Mouse (Mus musculus) lung, embryonic 16.5 days (tissue): Measurements from ENCODE around the gene Lrrn2. TPM values are rescaled to one million over a fixed set of nuclear protein-coding genes. Genes with fewer than 3 reads are reported as not detected.

ENCODE experiments used
- ATAC-seq: fragments of 200-750 bp; cut with Nextera tagmentation; 2 replicates; pipeline ENCODE4 v1.8.0; 2017; ENCODE audit warnings: low read depth, mild to moderate bottlenecking, moderate library complexity
- H3K27ac ChIP-seq: fragments of 300-500 bp; sonication (generic); 2 replicates; pipeline ENCODE4 v1.5.1; 2014; ENCODE audit warnings: mild to moderate bottlenecking, control low read depth, low read length
- H3K27me3 ChIP-seq: fragments of 300-500 bp; sonication (generic); 2 replicates; pipeline ENCODE4 v1.6.1; 2014; ENCODE audit warnings: low read depth, low read length, mixed read lengths; ENCODE audit not compliant: control insufficient read depth, insufficient read depth
- H3K36me3 ChIP-seq: fragments of 300-500 bp; sonication (generic); 2 replicates; pipeline ENCODE4 v1.6.1; 2014; ENCODE audit warnings: low read length; ENCODE audit not compliant: control insufficient read depth, insufficient read depth
- H3K4me1 ChIP-seq: fragments of 300-500 bp; sonication (generic); replicated peaks from 2 replicates; pipeline ENCODE4 v1.6.1; 2014; ENCODE audit warnings: low read length, mixed read lengths; ENCODE audit not compliant: control insufficient read depth, insufficient read depth
- H3K4me2 ChIP-seq: fragments of 300-500 bp; sonication (generic); 2 replicates; pipeline ENCODE4 v1.6.1; 2014; ENCODE audit warnings: low read depth, low read length, control low read depth
- H3K4me3 ChIP-seq: fragments of 300-500 bp; sonication (generic); 2 replicates; pipeline ENCODE4 v1.5.1; 2014; ENCODE audit warnings: mild to moderate bottlenecking, low read length, control low read depth
- H3K9ac ChIP-seq: fragments of 300-500 bp; sonication (generic); 2 replicates; pipeline ENCODE4 v1.6.1; 2014; ENCODE audit warnings: low read length, control low read depth
- H3K9me3 ChIP-seq: fragments of 300-500 bp; sonication (generic); 2 replicates; pipeline ENCODE4 v1.6.1; 2016; ENCODE audit warnings: low read length; ENCODE audit not compliant: control insufficient read depth
- WGBS: fragments of 180-500 bp; shearing (Covaris S2); extraction: QIAGEN DNeasy Blood & Tissue Kit; methylation state at CpG from one replicate; pipeline ENCODE4 v1.1.7; 2014; 5-methylcytosine and 5-hydroxymethylcytosine counted together
- polyA plus RNA-seq: library from polyadenylated mRNA; unstranded; fragments of >200 nt; fragmentation: Nextera tagmentation; extraction: Ambion mirVana; gene quantifications from 2 replicates; pipeline ENCODE4 v1.2.1, GENCODE M21; 2015

The Lrrn2 gene
- polyA plus RNA-seq, 1 experiment from 2014 or later, result 3.3 TPM

DNA sequence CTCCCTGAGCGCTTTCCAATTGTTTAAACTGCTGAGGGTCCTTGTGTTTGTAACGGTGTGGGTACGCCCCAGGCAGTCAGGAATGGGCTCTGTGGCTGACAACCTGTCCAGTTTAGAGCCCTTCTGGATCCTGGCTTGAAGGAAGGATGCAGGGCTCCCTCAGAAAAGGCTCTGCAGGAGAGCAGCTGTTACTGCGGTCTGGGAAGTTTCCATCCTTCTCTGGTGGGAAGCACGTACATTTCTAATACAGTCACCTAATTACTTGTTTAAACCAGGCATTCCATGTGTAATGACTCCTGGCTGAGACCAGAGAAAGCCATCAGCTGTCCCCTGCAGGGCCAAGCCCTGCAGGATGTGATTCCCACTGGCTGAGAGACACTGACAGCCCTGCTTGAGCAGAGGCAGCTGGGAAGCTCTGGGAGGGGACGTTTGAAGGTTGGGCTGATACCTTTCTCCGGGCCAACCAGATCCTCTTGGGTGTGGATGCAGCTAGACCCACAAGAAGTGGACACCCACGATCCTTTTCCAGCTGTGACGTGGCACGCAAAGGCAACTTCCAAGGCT lies 38.1 kb downstream of the Lrrn2 start:
- no peak overlapping the region for H3K27ac ChIP-seq
- no peaks in the 10 kb centered on the region for H3K27me3 ChIP-seq
- H3K4me2 ChIP-seq, result no peak overlapping the region
- H3K4me1 ChIP-seq, result peaks cover 4% of the 10 kb centered on the region; the same call in 1 of the 2 replicates
- no peak overlapping the region for H3K4me3 ChIP-seq
- ATAC-seq, result peak; percentile 69
- H3K9me3 ChIP-seq, result no peaks in the 10 kb centered on the region
- no peak overlapping the region for H3K9ac ChIP-seq
- 15% methylated on average over 10 of the region's 10 CpGs for whole genome bisulfite sequencing
- H3K36me3 ChIP-seq, result no peaks in the 10 kb centered on the region

DNA sequence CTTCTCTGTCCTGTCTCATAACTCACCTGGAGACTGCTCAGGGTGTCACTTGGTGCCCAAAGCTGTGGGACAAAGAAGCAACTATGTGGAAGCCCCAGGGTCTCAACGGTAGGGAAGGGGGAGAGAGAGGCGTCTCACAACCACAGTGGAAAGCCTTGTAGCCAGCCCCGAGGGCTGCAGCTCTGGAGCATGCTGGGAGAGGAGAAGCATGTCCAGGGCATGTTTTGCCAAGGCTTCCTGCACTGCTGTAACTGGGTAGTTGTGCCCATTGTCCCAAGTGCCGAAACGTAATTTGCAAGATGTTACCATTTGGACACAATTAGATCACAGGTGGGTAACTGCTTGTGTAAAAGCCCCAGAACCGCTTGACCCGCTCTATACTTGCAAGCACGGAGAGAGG lies 39.2 kb downstream of the Lrrn2 start:
- Histone ChIP-seq H3K9me3 (no peaks in the 10 kb centered on the region), H3K4me1 (peaks cover 4% of the 10 kb centered on the region; the same call in 1 of the 2 replicates), H3K4me2 (no peak overlapping the region), H3K4me3 (no peak overlapping the region), H3K27ac (no peak overlapping the region), H3K36me3 (no peaks in the 10 kb centered on the region), H3K27me3 (no peaks in the 10 kb centered on the region), H3K9ac (no peak overlapping the region)
- 80% methylated on average over 8 of the region's 8 CpGs for WGBS
- ATAC-seq, result no peak

DNA sequence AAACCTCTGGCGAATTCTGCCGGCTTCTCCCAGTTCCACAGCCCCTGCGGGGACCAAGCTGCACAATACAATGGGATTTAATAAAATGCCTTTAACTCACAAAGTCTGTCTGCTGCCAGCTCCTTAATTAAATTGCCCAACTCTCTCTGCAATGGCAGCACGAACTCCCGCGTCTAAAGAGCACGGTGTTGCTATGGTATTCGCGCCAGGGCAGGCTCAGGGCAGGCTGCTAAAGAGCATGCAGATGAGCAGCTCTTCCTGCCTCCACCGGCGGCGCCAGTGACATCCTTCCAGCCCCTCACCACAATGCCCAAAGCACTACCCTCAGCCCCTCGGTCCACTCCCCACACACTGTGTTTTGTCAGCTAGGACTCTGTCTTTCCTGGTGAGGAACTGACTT lies 41.0 kb downstream of the Lrrn2 start:
- peak overlapping the region; percentile 10; the same call in 1 of the 2 replicates for H3K4me2 ChIP-seq
- 13% methylated on average over 13 of the region's 13 CpGs for WGBS
- ATAC-seq, result peak; percentile 10; the same call in 1 of the 2 replicates
- H3K4me1 ChIP-seq, result peaks cover 4% of the 10 kb centered on the region; the same call in 1 of the 2 replicates
- no peaks in the 10 kb centered on the region for H3K36me3 ChIP-seq
- H3K9me3 ChIP-seq, result no peaks in the 10 kb centered on the region
- H3K27me3 ChIP-seq, result no peaks in the 10 kb centered on the region
- H3K27ac ChIP-seq, result no peak overlapping the region
- no peak overlapping the region for H3K4me3 ChIP-seq
- H3K9ac ChIP-seq, result no peak overlapping the region

DNA sequence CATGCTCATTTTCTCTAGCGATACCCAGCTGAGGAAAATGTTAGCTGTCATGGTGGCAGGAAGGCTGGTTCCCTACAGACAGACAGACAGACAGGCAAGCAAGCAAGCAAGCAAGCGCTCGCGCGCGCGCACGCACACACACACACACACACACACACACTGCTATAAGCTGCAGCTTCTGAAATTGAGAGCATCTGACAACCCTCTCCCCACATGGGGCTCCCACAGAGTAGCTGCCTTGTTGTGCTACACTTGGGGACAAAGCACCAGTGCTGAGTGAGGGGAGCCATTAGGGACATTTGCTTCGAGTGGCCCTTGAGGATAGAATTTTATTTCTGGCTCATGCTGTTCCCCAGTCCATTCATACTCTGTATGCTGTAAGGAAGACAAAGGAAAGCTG lies 42.2 kb downstream of the Lrrn2 start:
- Histone ChIP-seq H3K4me3 (no peak overlapping the region), H3K9me3 (no peaks in the 10 kb centered on the region), H3K4me2 (no peak overlapping the region), H3K36me3 (no peaks in the 10 kb centered on the region), H3K9ac (no peak overlapping the region), H3K27me3 (no peaks in the 10 kb centered on the region), H3K27ac (no peak overlapping the region), H3K4me1 (peaks cover 4% of the 10 kb centered on the region; the same call in 1 of the 2 replicates)
- ATAC-seq, result no peak
- 90% methylated on average over 9 of the region's 9 CpGs for WGBS

DNA sequence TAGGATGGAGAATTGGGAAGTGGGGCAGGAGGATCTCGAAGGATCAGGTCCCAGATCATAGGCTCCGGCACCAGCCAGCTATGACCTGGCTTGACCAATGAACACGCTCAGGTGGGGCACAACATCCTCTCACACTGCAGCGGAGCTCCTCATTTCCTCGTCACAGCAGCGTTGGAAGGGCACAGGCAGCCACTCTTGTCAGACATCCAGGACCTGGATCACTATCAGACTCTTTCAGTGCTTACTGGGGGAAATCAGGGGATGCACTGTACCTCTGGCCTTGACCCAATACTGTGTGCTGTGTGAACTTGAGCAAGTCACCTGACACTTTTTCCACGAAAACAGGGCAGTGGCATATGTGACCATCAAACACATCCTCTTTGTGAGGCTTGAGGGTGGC lies 45.2 kb downstream of the Lrrn2 start:
- Histone ChIP-seq H3K9ac (no peak overlapping the region), H3K4me2 (no peak overlapping the region), H3K4me1 (no peaks in the 10 kb centered on the region), H3K27me3 (no peaks in the 10 kb centered on the region), H3K36me3 (no peaks in the 10 kb centered on the region), H3K27ac (no peak overlapping the region), H3K9me3 (no peaks in the 10 kb centered on the region), H3K4me3 (no peak overlapping the region)
- 74% methylated on average over 7 of the region's 7 CpGs for WGBS
- no peak for ATAC-seq

DNA sequence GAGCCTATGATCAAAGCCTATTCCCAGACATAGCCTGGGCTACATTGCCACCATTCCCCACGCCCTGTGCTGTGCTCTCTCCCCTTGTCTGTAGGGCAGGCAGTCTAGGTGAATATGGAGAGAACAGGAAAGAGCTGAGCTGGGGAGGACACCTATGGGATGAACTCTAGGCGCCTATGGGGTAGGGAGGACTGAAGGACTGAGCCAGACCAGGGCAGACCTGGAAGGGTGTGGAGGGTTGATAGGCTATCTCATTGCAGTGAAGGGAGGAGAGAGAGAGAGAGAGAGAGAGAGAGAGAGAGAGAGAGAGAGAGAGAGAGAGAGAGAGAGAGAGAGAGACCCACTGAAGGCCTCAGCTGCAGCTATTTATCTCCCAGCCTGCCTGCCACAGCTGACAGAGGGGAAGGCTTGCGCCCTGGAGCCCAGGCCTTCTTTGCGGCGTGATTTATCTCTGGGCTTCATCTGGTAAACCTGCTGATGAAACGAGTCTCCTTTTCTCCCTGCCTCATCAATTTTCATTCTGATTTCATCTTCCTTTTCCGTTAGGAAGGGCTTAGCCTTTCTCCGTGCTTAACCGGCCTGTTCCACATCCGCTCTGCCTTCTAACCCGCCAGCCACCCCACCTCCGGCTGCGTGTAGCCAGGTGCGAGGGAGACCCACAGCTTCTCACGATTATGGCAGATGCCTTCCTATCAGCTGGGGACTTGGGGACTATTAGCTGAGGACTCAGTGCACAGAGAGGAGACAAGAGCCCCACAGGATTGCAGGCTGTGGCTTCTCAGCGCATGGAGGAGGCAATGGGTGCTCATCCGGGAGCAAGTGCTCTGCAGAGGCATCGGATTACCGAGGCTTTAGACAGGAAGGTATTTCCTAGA lies 48.2 kb downstream of the Lrrn2 start:
- H3K4me2 ChIP-seq, result no peak overlapping the region
- whole genome bisulfite sequencing, result 36% methylated on average over 19 of the region's 19 CpGs

DNA sequence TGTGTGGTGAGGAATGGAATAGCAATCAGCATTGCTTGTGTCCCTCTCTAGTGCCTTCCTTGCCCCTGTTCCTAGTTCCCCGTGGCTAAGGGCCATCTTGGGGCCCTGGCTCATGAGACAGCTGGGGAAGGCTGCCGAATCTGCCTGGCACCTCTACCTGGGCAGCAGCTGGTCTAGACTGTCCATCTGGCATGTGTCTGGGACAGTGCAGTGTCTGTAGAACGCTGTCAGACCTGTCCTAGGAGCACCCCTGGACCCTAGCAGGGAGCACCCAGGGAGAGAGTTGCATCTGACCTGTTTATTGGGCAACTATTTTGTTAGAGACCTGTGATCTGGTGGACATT lies 48.8 kb downstream of the Lrrn2 start:
- WGBS, result 50% methylated on average over 3 of the region's 3 CpGs
- no peak for ATAC-seq
- Histone ChIP-seq H3K27me3 (no peaks in the 10 kb centered on the region), H3K36me3 (no peaks in the 10 kb centered on the region), H3K9ac (no peak overlapping the region), H3K9me3 (no peaks in the 10 kb centered on the region), H3K27ac (no peak overlapping the region), H3K4me1 (no peaks in the 10 kb centered on the region), H3K4me3 (no peak overlapping the region), H3K4me2 (no peak overlapping the region)

More for the DNA sequence above, 48.2 kb downstream of the Lrrn2 start:
- H3K27me3 ChIP-seq, result no peaks in the 10 kb centered on the region
- H3K4me3 ChIP-seq, result no peak overlapping the region
- H3K9me3 ChIP-seq, result no peaks in the 10 kb centered on the region
- no peaks in the 10 kb centered on the region for H3K36me3 ChIP-seq
- no peak overlapping the region for H3K27ac ChIP-seq
- no peaks in the 10 kb centered on the region for H3K4me1 ChIP-seq
- no peak overlapping the region for H3K9ac ChIP-seq
- no peak for ATAC-seq

DNA sequence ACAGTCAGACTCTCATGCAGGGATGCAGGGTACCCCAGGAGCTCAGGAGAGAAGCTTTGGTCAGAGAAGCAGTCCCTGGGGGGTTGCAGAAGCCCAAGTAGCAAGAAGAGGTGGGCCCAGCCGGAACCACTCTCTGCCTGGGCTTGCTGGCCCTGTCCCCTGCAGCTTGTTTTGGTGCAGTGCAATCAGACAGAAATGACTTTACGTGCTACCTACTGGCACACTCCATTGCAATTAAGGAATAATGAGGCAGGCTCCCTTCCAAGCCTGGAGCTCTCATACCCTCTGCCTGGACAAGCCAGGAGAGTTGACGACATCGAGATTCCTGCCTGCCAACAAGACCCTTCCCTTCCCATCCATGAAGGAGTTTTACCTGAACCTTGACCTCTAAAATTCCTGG lies 50.2 kb downstream of the Lrrn2 start:
- no peak overlapping the region for H3K9ac ChIP-seq
- H3K4me1 ChIP-seq, result no peaks in the 10 kb centered on the region
- H3K4me2 ChIP-seq, result no peak overlapping the region
- WGBS, result 72% methylated on average over 4 of the region's 4 CpGs
- ATAC-seq, result no peak
- H3K36me3 ChIP-seq, result no peaks in the 10 kb centered on the region
- no peaks in the 10 kb centered on the region for H3K9me3 ChIP-seq
- no peak overlapping the region for H3K27ac ChIP-seq
- H3K27me3 ChIP-seq, result no peaks in the 10 kb centered on the region
- no peak overlapping the region for H3K4me3 ChIP-seq

DNA sequence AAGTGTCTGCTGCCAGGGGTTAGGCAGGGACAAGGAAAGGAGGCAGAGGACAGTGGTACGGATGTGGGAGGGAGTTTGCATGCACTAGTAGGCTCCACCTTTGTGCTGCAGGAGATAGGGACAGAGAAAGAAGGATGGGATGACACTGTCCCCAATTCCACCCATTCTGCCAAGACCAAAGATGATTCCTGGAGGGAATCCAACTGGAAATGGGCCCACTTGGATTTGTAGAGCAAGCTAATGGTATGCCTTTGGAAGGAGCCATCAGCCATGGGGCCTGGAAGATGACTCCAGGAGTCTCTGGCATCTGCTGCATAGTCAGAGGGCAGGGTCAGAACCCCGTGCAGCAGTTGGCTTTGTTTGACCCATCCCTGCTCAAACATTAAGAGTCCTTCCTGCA lies 52.3 kb downstream of the Lrrn2 start:
- no peak overlapping the region for H3K9ac ChIP-seq
- H3K4me2 ChIP-seq, result no peak overlapping the region
- H3K27me3 ChIP-seq, result no peaks in the 10 kb centered on the region
- no peak overlapping the region for H3K4me3 ChIP-seq
- H3K27ac ChIP-seq, result no peak overlapping the region
- no peaks in the 10 kb centered on the region for H3K9me3 ChIP-seq
- no peaks in the 10 kb centered on the region for H3K4me1 ChIP-seq
- no peak for ATAC-seq
- H3K36me3 ChIP-seq, result no peaks in the 10 kb centered on the region
- 48% methylated on average over 2 of the region's 2 CpGs for WGBS
